Mouse (Mus musculus) ES-CJ7 (cell line): ENCODE measurements around the gene Gm10128.
"Not testable (repeated sequence)": the region's sequence is repeated elsewhere in the genome, so short reads cannot be mapped to it uniquely, and the experiment has no call there.

Experiments
- DNase-seq: peaks from one replicate; pipeline ENCODE4 v3.0.0; 2011; ENCODE audit warnings: low read depth, low spot score

Gm10128 gene

GRCm38 (mm10) chr14:7643872-7644271 lies at the start of gene Gm10128:
Gene Gm10128, minus strand, starts transcription at chr14:7643972.
- DNase-seq, result not testable (repeated sequence)

DNA sequence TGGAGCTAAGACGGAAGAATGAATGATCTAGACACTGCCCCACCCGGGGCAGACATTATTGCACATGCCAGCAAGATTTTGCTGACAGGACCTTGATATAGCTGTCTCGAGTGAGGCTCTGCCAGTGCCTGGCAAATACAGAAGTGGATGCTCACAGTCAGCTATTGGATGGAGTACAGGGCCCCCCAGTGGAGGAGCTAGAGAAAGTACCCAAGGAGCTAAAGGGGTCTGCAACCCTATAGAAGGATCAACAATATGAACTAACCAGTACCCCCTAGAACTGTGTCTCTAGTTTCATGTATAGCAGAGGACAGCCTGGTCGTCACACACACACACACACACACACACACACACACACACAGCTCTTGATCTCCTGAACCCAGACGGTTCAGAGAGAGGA lies 37.4 kb upstream of the Gm10128 start:
- DNase-seq, result not testable (repeated sequence)

- DNase-seq, result not testable (repeated sequence)
Observed at GRCm38 (mm10) chr14:7662491-7662890, 18.7 kb upstream of the Gm10128 start.

DNA sequence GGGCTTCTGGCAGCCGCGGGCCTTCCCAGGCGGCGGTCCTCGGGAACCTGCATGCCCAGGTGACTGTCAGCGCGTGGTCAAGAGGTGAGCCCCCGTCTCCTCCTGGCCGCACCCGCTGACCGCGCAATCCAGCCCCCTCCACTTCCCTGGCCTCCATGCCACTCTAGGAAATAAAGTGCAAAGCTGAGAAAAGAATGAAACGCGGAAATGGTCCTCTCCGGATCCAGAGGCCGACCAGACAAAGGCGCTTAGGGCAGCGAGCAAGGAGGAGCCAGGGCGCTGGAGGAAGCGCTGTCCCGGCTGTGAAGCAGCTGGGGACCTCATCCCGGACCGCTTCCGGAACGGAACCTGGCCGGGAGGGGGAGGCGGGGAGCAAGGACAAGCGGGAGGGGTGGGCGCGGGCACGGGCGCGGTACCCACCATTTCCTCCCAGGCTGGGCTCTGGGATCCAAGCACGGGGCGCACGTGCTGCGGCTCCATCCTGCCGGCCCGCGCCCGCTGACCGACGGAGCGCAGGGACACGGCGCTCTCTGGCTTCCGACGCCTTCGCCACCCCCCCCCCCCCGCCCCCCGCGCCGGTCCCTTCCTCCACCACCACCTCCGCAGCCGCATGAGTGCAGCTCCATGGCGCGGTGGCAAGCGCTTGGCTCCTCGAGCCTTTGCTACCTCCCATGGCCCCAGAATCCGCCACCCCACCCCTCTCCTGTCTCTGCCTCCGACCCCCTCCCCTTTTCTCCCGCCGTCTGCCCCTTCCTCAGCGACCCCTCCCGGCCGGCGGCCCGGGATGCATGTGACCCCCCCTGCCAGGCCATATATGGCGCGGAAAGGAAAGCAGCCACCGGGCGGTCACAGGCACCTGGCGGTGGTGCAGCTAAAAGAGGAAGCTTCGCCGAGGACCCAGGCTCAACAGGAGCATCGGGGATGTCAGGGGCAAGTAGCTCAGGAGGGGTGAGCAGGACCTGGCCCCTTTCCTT lies 14.6 kb upstream of the Gm10128 start:
- not testable (repeated sequence) for DNase-seq

DNA sequence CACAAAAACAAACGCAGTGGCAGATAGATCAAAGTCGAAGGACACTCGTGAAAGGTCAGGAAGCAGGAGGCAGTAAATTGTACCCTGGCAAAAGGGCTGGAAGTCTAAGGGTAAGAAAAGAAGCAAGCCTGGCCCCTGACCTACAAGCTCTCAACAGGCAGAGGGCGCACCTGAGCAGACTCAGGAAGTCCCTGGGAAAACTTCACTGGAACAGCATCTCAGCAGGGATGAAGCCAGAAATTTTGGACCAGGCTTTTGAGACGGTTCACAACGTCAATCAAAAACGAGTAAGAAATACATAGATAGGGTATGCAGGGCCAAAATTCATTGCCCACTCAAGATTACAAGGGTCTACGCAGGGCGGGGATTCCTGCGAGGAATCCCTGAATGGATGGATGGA lies 13.7 kb upstream of the Gm10128 start:
- DNase-seq, result not testable (repeated sequence)

GRCm38 (mm10) chr14:7595492-7595891 lies 48.3 kb downstream of the Gm10128 start, which contains the start of gene Gm10338:
Gene Gm10338, minus strand, starts transcription at chr14:7595592.
- not testable (repeated sequence) for DNase-seq
